Mouse (Mus musculus): ENCODE measurements around the gene Rab43. TPM values are rescaled to one million over a fixed set of nuclear protein-coding genes. Genes with fewer than 3 reads are reported as not detected.

Rab43 gene
- polyA plus RNA-seq, 1 experiment, result 14.8 TPM

GRCm38 (mm10) chr6:87797321-87797720, 14.6 kb downstream of the Rab43 start:
- Histone ChIP-seq H3K36me3 (ENCODE audit: control insufficient read depth, insufficient read depth) (no peaks in the 10 kb centered on the region), H3K4me2 (ENCODE audit: low read depth) (no peak overlapping the region), H3K79me2 (ENCODE audit: control insufficient read depth, insufficient read depth) (no peaks in the 10 kb centered on the region), H3K27me3 (ENCODE audit: control insufficient read depth, insufficient read depth, insufficient read length) (no peaks in the 10 kb centered on the region), H3K4me3 (no peak overlapping the region), H3ac (ENCODE audit: control insufficient read depth, insufficient read length) (no peak overlapping the region)
- TF ChIP-seq POLR2A (IDR thresholded peaks at IDR 0.05; ENCODE audit: insufficient read length, low read depth) (no peak), MYOD1 (IDR thresholded peaks at IDR 0.05; ENCODE audit: control insufficient read depth in 1 of 3, insufficient read length in 2 of 3, low read depth in 2 of 3) (no peak), SRF (IDR thresholded peaks at IDR 0.05; ENCODE audit: control insufficient read depth, insufficient read length, low read depth) (no peak)

DNA sequence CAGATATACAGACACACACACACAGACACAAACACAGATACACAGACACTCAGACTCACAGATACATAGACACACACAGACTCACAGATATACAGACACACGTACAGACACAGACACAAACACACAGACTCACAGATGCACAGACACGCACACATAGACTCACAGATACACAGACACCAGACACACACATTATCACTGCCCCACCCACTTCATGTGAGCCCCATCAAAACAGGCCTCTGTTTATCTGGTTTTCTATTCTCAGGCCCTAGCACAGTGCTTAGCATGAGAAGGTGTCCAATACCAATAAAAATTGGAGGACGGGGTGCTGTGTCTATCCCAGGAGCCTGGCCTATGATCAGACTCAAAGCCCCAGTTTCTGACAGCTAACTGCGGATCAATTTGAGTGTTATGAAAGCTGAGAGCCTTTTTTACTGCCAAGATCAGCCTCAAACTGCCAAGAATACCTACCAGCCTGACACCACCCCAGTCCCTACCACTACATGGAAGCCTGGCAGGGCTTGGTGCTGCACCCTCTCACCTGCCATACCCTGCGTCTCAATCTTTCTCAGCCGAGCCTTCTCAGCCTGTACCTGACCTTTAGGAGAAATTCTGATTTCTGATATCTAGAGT, 15.6 kb downstream of the Rab43 start:
- Histone ChIP-seq H3K27me3 (ENCODE audit: control insufficient read depth, insufficient read depth, insufficient read length) (no peaks in the 10 kb centered on the region), H3K79me2 (ENCODE audit: control insufficient read depth, insufficient read depth) (no peaks in the 10 kb centered on the region), H3K4me2 (ENCODE audit: low read depth) (no peak overlapping the region), H3K36me3 (ENCODE audit: control insufficient read depth, insufficient read depth) (no peaks in the 10 kb centered on the region), H3ac (ENCODE audit: control insufficient read depth, insufficient read length) (no peak overlapping the region), H3K4me3 (no peak overlapping the region)
- TF ChIP-seq SRF (IDR thresholded peaks at IDR 0.05; ENCODE audit: control insufficient read depth, insufficient read length, low read depth), result no peak
- no peak for TF ChIP-seq E2F4 (IDR thresholded peaks at IDR 0.05; ENCODE audit: insufficient read depth)
- TF ChIP-seq MAX (IDR thresholded peaks at IDR 0.05; ENCODE audit: low read depth), result no peak
- TF ChIP-seq TCF3 (IDR thresholded peaks at IDR 0.05; ENCODE audit: insufficient read length, low read depth), result no peak
- TF ChIP-seq POLR2A (IDR thresholded peaks at IDR 0.05; ENCODE audit: insufficient read length, low read depth), result no peak
- no peak for TF ChIP-seq USF1 (IDR thresholded peaks at IDR 0.05; ENCODE audit: low read depth)
- no peak for TF ChIP-seq MYOD1 (IDR thresholded peaks at IDR 0.05; ENCODE audit: control insufficient read depth in 1 of 3, insufficient read length in 2 of 3, low read depth in 2 of 3)

GRCm38 (mm10) chr6:87795385-87796150, 16.4 kb downstream of the Rab43 start:
- Histone ChIP-seq H3K4me3 (no peak overlapping the region), H3K4me2 (ENCODE audit: low read depth) (no peak overlapping the region), H3K36me3 (ENCODE audit: control insufficient read depth, insufficient read depth) (no peaks in the 10 kb centered on the region), H3K27me3 (ENCODE audit: control insufficient read depth, insufficient read depth, insufficient read length) (no peaks in the 10 kb centered on the region), H3K79me2 (ENCODE audit: control insufficient read depth, insufficient read depth) (no peaks in the 10 kb centered on the region), H3ac (ENCODE audit: control insufficient read depth, insufficient read length) (no peak overlapping the region)
- no peak for TF ChIP-seq TCF12 (IDR thresholded peaks at IDR 0.05; ENCODE audit: insufficient read depth, poor library complexity, severe bottlenecking)
- no peak for TF ChIP-seq TCF3 (IDR thresholded peaks at IDR 0.05; ENCODE audit: insufficient read length, low read depth)

DNA sequence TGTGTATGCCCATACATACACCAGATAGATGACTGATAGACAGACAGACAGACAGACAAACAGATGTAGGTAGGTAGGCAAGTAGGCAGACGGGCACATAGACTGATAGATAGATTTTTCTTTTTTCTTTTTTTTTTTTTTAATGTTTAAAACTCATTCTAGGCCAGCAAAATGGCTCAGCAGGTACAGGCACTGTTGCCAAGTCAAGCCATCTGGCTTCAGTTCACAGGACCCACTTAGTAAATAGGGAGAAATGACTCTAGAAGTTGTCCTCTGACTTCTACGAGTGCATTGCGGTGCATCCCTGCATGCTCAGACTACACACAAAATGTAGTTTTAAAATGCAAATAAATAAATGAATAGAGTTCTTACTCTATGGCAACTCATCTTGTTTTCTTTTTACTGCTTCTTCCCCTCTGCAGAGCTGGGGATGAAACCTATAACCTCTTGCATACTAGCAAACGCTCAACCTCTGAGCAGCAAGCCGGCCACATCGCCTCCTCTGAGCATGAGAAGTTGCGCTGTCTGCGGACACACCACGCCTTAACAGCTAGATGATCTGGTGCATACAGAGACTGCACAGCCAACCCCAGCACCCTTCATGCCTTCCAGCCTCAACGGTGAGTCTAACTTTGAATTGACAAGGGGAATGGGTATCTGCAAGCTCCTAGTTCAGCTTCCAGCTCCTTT, 18.0 kb downstream of the Rab43 start:
- H3K27me3 ChIP-seq (ENCODE audit: control insufficient read depth, insufficient read depth, insufficient read length), result no peaks in the 10 kb centered on the region
- no peaks in the 10 kb centered on the region for H3K79me2 ChIP-seq (ENCODE audit: control insufficient read depth, insufficient read depth)
- H3ac ChIP-seq (ENCODE audit: control insufficient read depth, insufficient read length), result no peak overlapping the region
- no peak for TF ChIP-seq USF1 (IDR thresholded peaks at IDR 0.05; ENCODE audit: low read depth)
- no peak for TF ChIP-seq CEBPB (IDR thresholded peaks at IDR 0.05; ENCODE audit: insufficient read depth, poor library complexity, severe bottlenecking)
- no peak for TF ChIP-seq MYOG (IDR thresholded peaks at IDR 0.05; ENCODE audit: control insufficient read depth in 1 of 3, insufficient read depth in 1 of 3, insufficient read length in 2 of 3, low read depth in 2 of 3)
- no peak for TF ChIP-seq TCF12 (IDR thresholded peaks at IDR 0.05; ENCODE audit: insufficient read depth, poor library complexity, severe bottlenecking)
- TF ChIP-seq SRF (IDR thresholded peaks at IDR 0.05; ENCODE audit: control insufficient read depth, insufficient read length, low read depth), result no peak
- TF ChIP-seq POLR2AphosphoS2 (IDR thresholded peaks at IDR 0.05; ENCODE audit: insufficient read length, low read depth), result no peak
- no peak for TF ChIP-seq MAX (IDR thresholded peaks at IDR 0.05; ENCODE audit: low read depth)
- no peak for TF ChIP-seq MYOD1 (IDR thresholded peaks at IDR 0.05; ENCODE audit: control insufficient read depth in 1 of 3, insufficient read length in 2 of 3, low read depth in 2 of 3)
- no peak for TF ChIP-seq REST (IDR thresholded peaks at IDR 0.05; ENCODE audit: insufficient read depth, insufficient read length)
- TF ChIP-seq E2F4 (IDR thresholded peaks at IDR 0.05; ENCODE audit: insufficient read depth), result no peak
- no peak overlapping the region for H3K4me2 ChIP-seq (ENCODE audit: low read depth)
- no peaks in the 10 kb centered on the region for H3K36me3 ChIP-seq (ENCODE audit: control insufficient read depth, insufficient read depth)
- H3K4me3 ChIP-seq, result no peak overlapping the region

DNA sequence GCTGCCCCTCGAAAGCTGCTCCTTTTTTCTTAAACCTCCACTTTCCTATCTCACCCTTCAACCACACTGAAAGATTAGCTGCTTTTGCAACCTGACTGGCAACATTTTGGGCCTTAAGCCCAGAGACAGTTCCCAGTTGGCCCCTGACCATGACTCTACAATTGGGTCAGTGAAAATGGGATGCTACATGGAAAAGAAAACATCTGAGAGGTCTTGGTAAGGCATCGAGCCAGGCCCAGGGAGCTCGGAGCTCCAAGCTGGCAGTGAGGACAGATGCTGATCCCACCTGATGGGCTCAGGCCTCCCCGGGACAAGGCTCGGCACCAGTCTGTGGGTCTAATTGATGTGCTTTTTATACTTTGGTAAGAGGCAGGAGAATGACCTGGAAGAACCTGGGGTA, 20.1 kb downstream of the Rab43 start:
- H3K4me3 ChIP-seq, result no peak overlapping the region
- H3K27me3 ChIP-seq (ENCODE audit: control insufficient read depth, insufficient read depth, insufficient read length), result no peaks in the 10 kb centered on the region
- TF ChIP-seq TCF12 (IDR thresholded peaks at IDR 0.05; ENCODE audit: insufficient read depth, poor library complexity, severe bottlenecking), result no peak
- TF ChIP-seq CEBPB (IDR thresholded peaks at IDR 0.05; ENCODE audit: insufficient read depth, poor library complexity, severe bottlenecking), result no peak
- no peak for TF ChIP-seq MAX (IDR thresholded peaks at IDR 0.05; ENCODE audit: low read depth)
- no peak for TF ChIP-seq POLR2A (IDR thresholded peaks at IDR 0.05; ENCODE audit: insufficient read length, low read depth)
- TF ChIP-seq USF1 (IDR thresholded peaks at IDR 0.05; ENCODE audit: low read depth), result no peak
- no peak for TF ChIP-seq MYOG (IDR thresholded peaks at IDR 0.05; ENCODE audit: control insufficient read depth in 1 of 3, insufficient read depth in 1 of 3, insufficient read length in 2 of 3, low read depth in 2 of 3)
- TF ChIP-seq POLR2AphosphoS2 (IDR thresholded peaks at IDR 0.05; ENCODE audit: insufficient read length, low read depth), result no peak
- no peak for TF ChIP-seq SRF (IDR thresholded peaks at IDR 0.05; ENCODE audit: control insufficient read depth, insufficient read length, low read depth)
- TF ChIP-seq MYOD1 (IDR thresholded peaks at IDR 0.05; ENCODE audit: control insufficient read depth in 1 of 3, insufficient read length in 2 of 3, low read depth in 2 of 3), result no peak
- no peak for TF ChIP-seq TCF3 (IDR thresholded peaks at IDR 0.05; ENCODE audit: insufficient read length, low read depth)
- no peak for TF ChIP-seq E2F4 (IDR thresholded peaks at IDR 0.05; ENCODE audit: insufficient read depth)
- no peak for TF ChIP-seq REST (IDR thresholded peaks at IDR 0.05; ENCODE audit: insufficient read depth, insufficient read length)
- H3K79me2 ChIP-seq (ENCODE audit: control insufficient read depth, insufficient read depth), result no peaks in the 10 kb centered on the region
- no peak overlapping the region for H3ac ChIP-seq (ENCODE audit: control insufficient read depth, insufficient read length)
- H3K36me3 ChIP-seq (ENCODE audit: control insufficient read depth, insufficient read depth), result no peaks in the 10 kb centered on the region
- no peak overlapping the region for H3K4me2 ChIP-seq (ENCODE audit: low read depth)

All from myocyte (in vitro differentiated cells).